Mouse (Mus musculus) heart, postnatal 0 days (tissue): ENCODE measurements at regions not wholly inside any gene's neighbourhood (a gene's known extent, or its start where the extent isn't known, plus 50 kb on each side); places are given as distances from the start of the nearest gene placed in this dataset.

Experiments
- CTCF ChIP-seq: IDR thresholded peaks from 2 replicates; pipeline ENCODE4 v1.5.1; 2016; ENCODE audit warnings: antibody characterized with exemption, control low read depth, low read depth
- EP300 ChIP-seq: IDR thresholded peaks from 2 replicates; pipeline ENCODE4 v1.6.1; 2016; ENCODE audit warnings: antibody characterized with exemption, low read depth

- TF ChIP-seq CTCF (no peak), EP300 (no peak)
These were observed 117.3 kb downstream of the Spry2 start for GRCm38 (mm10) chr14:105779349-105779748.
